Mouse (Mus musculus) thymus, adult 2 months (tissue): ENCODE data around the gene Bcl11b.

Experiments used
- CTCF ChIP-seq: fragments of 200-500 bp; IDR thresholded peaks from 2 replicates; pipeline ENCODE4 v1.5.1; 2012; ENCODE audit warnings: mild to moderate bottlenecking, control low read depth, low read length, moderate library complexity, borderline replicate concordance; ENCODE audit not compliant: control insufficient read depth, poor library complexity, insufficient read depth; ENCODE audit errors: extremely low read depth
- POLR2A ChIP-seq: fragments of 200-500 bp; IDR thresholded peaks from 2 replicates; pipeline ENCODE4 v1.6.1; 2012; ENCODE audit warnings: mild to moderate bottlenecking, low read length, control low read depth, moderate library complexity; ENCODE audit not compliant: control insufficient read depth, poor library complexity, insufficient read depth; ENCODE audit errors: extremely low read depth

DNA sequence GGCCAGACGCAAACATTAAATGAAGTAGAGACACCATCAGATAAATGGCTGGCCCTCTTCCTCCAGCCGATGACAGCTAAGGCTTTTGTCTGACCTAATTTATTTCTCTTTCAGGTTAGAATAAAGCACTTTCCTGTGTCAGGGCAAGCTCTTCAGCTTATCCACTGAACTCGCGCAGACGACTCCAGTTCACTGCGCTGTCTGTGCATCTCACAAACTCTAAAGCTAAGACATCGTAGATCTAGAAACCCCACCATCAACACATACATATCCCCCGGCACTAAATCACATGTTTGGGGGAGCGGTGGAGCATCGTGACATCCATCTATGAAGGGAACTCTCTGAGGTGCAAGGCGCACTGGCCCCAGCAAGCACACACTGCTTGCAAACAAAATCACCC lies 5.5 kb downstream of the Bcl11b start:
- TF ChIP-seq POLR2A (no peak), CTCF (no peak)
